Mouse (Mus musculus) kidney, adult 2 months (tissue): ENCODE data around the gene Memo1.

ENCODE experiments used
- CTCF ChIP-seq: fragments of 200-500 bp; conservative IDR thresholded peaks from 2 replicates; pipeline ENCODE4 v1.5.1; 2011; ENCODE audit warnings: low read depth, mild to moderate bottlenecking, control low read depth, low read length, moderate library complexity, mixed read lengths; ENCODE audit not compliant: insufficient read depth, insufficient read length
- POLR2A ChIP-seq: fragments of 200-500 bp; IDR thresholded peaks from one replicate; pipeline ENCODE4 v1.6.1; 2011; ENCODE audit warnings: low read depth, low read length, control low read depth

GRCm38 (mm10) chr17:74265636-74266035 is 29.7 kb downstream of the Memo1 start:
- no peak for TF ChIP-seq CTCF
- no peak for TF ChIP-seq POLR2A
